Mouse (Mus musculus) adrenal gland, postnatal 0 days (tissue): ENCODE measurements around the gene Itgb1. TPM values are rescaled to one million over a fixed set of nuclear protein-coding genes. Genes with fewer than 3 reads are reported as not detected.

Experiments used
- polyA plus RNA-seq: library from polyadenylated mRNA; unstranded; fragments of >200 nt; fragmentation: Nextera tagmentation; extraction: Ambion mirVana; gene quantifications from 2 replicates; pipeline ENCODE4 v1.2.1, GENCODE M21; 2015

Gene Itgb1
- polyA plus RNA-seq, result 236 and 262 TPM in 2 replicates

DNA sequence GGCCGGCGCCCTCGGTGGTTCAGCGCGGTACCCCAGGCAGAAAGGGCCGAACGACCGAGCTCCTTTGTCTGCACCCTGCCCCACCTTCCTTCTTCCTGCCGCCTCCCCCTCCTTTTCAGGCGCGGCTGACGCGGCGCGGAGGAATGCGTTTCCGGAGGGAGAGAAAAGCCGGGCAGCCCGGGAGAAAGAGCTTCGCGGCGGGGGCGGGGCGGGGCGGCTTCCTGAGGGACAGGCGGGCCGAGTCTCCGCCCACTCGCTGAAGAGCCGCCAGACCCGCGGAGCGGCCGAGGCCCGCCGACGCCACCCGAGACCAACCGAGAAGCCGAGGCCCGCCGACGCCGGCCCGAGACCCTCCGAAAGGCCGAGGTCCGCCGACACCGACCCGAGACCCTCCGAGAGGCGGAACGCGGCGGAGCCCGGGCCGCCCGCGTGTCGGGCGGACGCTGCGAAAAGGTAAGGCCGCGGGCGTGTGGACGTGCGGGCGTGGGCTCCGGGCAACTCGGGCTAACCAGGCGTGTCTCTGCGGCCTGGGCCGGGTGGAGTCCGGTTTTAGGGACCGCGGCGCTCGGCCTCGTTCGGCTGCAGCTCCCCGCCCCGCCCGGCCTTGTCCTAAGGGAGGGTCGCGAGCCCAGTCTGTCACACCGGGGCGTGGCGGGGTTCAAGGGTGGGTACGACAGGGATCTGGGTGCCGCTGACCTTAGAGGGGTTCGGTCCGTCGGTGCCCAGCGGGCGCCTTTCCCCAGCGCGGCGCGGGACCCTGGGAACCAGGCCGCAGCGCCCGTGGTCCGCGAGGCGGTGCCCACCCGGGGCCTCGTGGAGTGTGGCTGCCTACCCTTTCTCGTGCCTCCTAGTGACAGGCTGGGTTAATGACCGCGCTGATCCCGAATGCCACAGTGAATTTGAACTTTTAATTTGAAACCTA, at the start of gene Itgb1:
TSS of gene Itgb1 (plus strand) at position 148 of the 922 bp plus-strand sequence.

Other genes starting within 250 kb of the Itgb1 start
- not detected in 2 replicates for gene Gm3952, start 113.0 kb downstream of the Itgb1 start, polyA plus RNA-seq